In genomic region chr5:39216326-39216725, GRCm38 (mm10) we compare ENCODE assay signal across 18 mouse cellular contexts.
"Had no signal": no experiment of that assay in that cellular context is flagged by ENCODE, and none has a peak within 500 bp of the region (broad histone marks: within the 10 kb centered on the region; RNA-seq: fewer than 3 reads in every experiment).

No protein-coding gene starts in this region.

- H3K4me3 ChIP-seq: midbrain, embryonic 10.5 days; midbrain, embryonic 12.5 days; myocyte; neural tube, embryonic 13.5 days; neural tube, embryonic 15.5 days had no signal

- H3K27ac ChIP-seq: midbrain, embryonic 10.5 days; midbrain, embryonic 12.5 days; neural tube, embryonic 13.5 days; neural tube, embryonic 15.5 days had no signal

- DNase-seq: lung, adult 18-20 months; lung, embryonic 14.5 days; lung, postnatal 10 days; lung, postnatal 4 days; midbrain, embryonic 14.5 days; retina, postnatal 1 day; right cerebral cortex, postnatal 14 days; right cerebral cortex, postnatal 4 days; spleen, adult 18-20 months; thymus, adult 18-20 months; thymus, postnatal 14 days; thymus, postnatal 36 days had no signal

- ATAC-seq: midbrain, embryonic 16.5 days had no signal
